Mouse (Mus musculus): ENCODE data around the gene Bhmt2.

Bhmt2 gene

GRCm38 (mm10) chr13:93674131-93674561, at the start of gene Bhmt2, which contains the start of gene Dmgdh:
Gene Bhmt2 (minus strand): TSS chr13:93674302.
Gene Dmgdh (plus strand): TSS chr13:93674433.
- DNase-seq, result no peak

- no peak for DNase-seq
These were observed 49.4 kb upstream of the Bhmt2 start for GRCm38 (mm10) chr13:93723455-93723854.

- no peak for DNase-seq
These were observed 47.8 kb upstream of the Bhmt2 start for GRCm38 (mm10) chr13:93721916-93722315.

GRCm38 (mm10) chr13:93718948-93719347, 44.8 kb upstream of the Bhmt2 start:
- DNase-seq, result peak; percentile 30 to 40

- no peak for DNase-seq
These were observed 43.0 kb upstream of the Bhmt2 start for GRCm38 (mm10) chr13:93717113-93717512.

- no peak for DNase-seq
These were observed 39.7 kb upstream of the Bhmt2 start for GRCm38 (mm10) chr13:93713826-93714225.

- no peak for DNase-seq
These were observed 38.3 kb upstream of the Bhmt2 start for GRCm38 (mm10) chr13:93712362-93712761.

- DNase-seq, result no peak
These were observed 37.1 kb upstream of the Bhmt2 start for GRCm38 (mm10) chr13:93711226-93711625.

GRCm38 (mm10) chr13:93710325-93710724, 36.2 kb upstream of the Bhmt2 start:
- no peak for DNase-seq

GRCm38 (mm10) chr13:93707271-93707670, 33.2 kb upstream of the Bhmt2 start:
- no peak for DNase-seq

- no peak for DNase-seq
These were observed 31.6 kb upstream of the Bhmt2 start for GRCm38 (mm10) chr13:93705697-93706096.

- DNase-seq, result no peak
These were observed 24.8 kb upstream of the Bhmt2 start for GRCm38 (mm10) chr13:93698866-93699265.

GRCm38 (mm10) chr13:93690821-93691220, 16.7 kb upstream of the Bhmt2 start:
- no peak for DNase-seq

- no peak for DNase-seq
These were observed 15.5 kb upstream of the Bhmt2 start for GRCm38 (mm10) chr13:93689566-93689965.

GRCm38 (mm10) chr13:93687321-93687720, 13.2 kb upstream of the Bhmt2 start:
- DNase-seq, result no peak

- no peak for DNase-seq
These were observed 11.1 kb upstream of the Bhmt2 start for GRCm38 (mm10) chr13:93685226-93685625.

GRCm38 (mm10) chr13:93683336-93683735, 9.2 kb upstream of the Bhmt2 start:
- no peak for DNase-seq

GRCm38 (mm10) chr13:93676864-93677263, 2.8 kb upstream of the Bhmt2 start:
- DNase-seq, result no peak

GRCm38 (mm10) chr13:93673296-93673695, 806 bp downstream of the Bhmt2 start:
- DNase-seq, result no peak

- no peak for DNase-seq
These were observed 1.7 kb downstream of the Bhmt2 start for GRCm38 (mm10) chr13:93672371-93672770.

GRCm38 (mm10) chr13:93667586-93667985, 6.5 kb downstream of the Bhmt2 start:
- DNase-seq, result no peak

GRCm38 (mm10) chr13:93657941-93658340, 16.2 kb downstream of the Bhmt2 start:
- DNase-seq, result no peak

- no peak for DNase-seq
These were observed 20.7 kb downstream of the Bhmt2 start for GRCm38 (mm10) chr13:93653382-93653781.

GRCm38 (mm10) chr13:93648387-93649130, 25.5 kb downstream of the Bhmt2 start:
- no peak for DNase-seq

GRCm38 (mm10) chr13:93639636-93640035, 34.5 kb downstream of the Bhmt2 start:
- no peak for DNase-seq
